Mouse (Mus musculus) MN1 (cell line): ENCODE measurements around the gene Snrpa.

Source experiments
- DNase-seq: peaks from one replicate; pipeline ENCODE4 v3.0.0-alpha.2; 2016; ENCODE audit warnings: low spot score

Snrpa gene

GRCm38 (mm10) chr7:27198779-27199178 is 2.7 kb upstream of the Snrpa start:
- DNase-seq: no peak

GRCm38 (mm10) chr7:27198355-27198754 is 2.3 kb upstream of the Snrpa start:
- no peak for DNase-seq

GRCm38 (mm10) chr7:27197634-27198033 is 1.6 kb upstream of the Snrpa start:
- no peak for DNase-seq

GRCm38 (mm10) chr7:27197136-27197535 is 1.1 kb upstream of the Snrpa start:
- no peak for DNase-seq

- no peak for DNase-seq
Observed at GRCm38 (mm10) chr7:27193731-27194130, 2.3 kb downstream of the Snrpa start.

- DNase-seq: no peak
Observed at GRCm38 (mm10) chr7:27192434-27192833, 3.6 kb downstream of the Snrpa start.

GRCm38 (mm10) chr7:27189271-27189931 is 6.7 kb downstream of the Snrpa start:
- DNase-seq: no peak

GRCm38 (mm10) chr7:27185986-27186385 is 10.1 kb downstream of the Snrpa start:
- no peak for DNase-seq

- DNase-seq: peak; percentile 22
Observed at GRCm38 (mm10) chr7:27184964-27185363, 11.1 kb downstream of the Snrpa start.

- DNase-seq: no peak
Observed at GRCm38 (mm10) chr7:27182498-27182897, 13.6 kb downstream of the Snrpa start.

GRCm38 (mm10) chr7:27180837-27181695 is 15.0 kb downstream of the Snrpa start, which contains the start of the genes Gm21983 and Mia:
Gm21983 (minus strand) TSS chr7:27181086.
Mia (minus strand) TSS chr7:27181157.
- DNase-seq: no peak

GRCm38 (mm10) chr7:27180036-27180435 is 16.0 kb downstream of the Snrpa start:
- DNase-seq: peak; percentile 78

GRCm38 (mm10) chr7:27179217-27179918 is 16.7 kb downstream of the Snrpa start:
- DNase-seq: peak; percentile 35

- peak; percentile 98 for DNase-seq
Observed at GRCm38 (mm10) chr7:27178324-27179216, 17.5 kb downstream of the Snrpa start, which contains the start of gene Rab4b. Rab4b (minus strand) TSS chr7:27178896.

GRCm38 (mm10) chr7:27177942-27178323 is 18.1 kb downstream of the Snrpa start:
- DNase-seq: no peak

GRCm38 (mm10) chr7:27174896-27175295 is 21.2 kb downstream of the Snrpa start:
- no peak for DNase-seq

GRCm38 (mm10) chr7:27174496-27174895 is 21.6 kb downstream of the Snrpa start:
- DNase-seq: no peak

- DNase-seq: no peak
Observed at GRCm38 (mm10) chr7:27170981-27171380, 25.1 kb downstream of the Snrpa start.

GRCm38 (mm10) chr7:27168371-27168770 is 27.7 kb downstream of the Snrpa start:
- no peak for DNase-seq

- no peak for DNase-seq
Observed at GRCm38 (mm10) chr7:27167475-27168094, 28.5 kb downstream of the Snrpa start.
